Mouse (Mus musculus) spleen, adult 18-20 months (tissue): ENCODE measurements around the gene Zfp771.

Experiments
- DNase-seq, 2 experiments: peaks; one replicate each; pipeline ENCODE4 v3.0.0; 2022; ENCODE audit warnings: mixed read lengths in 2 of 2

Gene Zfp771

DNA sequence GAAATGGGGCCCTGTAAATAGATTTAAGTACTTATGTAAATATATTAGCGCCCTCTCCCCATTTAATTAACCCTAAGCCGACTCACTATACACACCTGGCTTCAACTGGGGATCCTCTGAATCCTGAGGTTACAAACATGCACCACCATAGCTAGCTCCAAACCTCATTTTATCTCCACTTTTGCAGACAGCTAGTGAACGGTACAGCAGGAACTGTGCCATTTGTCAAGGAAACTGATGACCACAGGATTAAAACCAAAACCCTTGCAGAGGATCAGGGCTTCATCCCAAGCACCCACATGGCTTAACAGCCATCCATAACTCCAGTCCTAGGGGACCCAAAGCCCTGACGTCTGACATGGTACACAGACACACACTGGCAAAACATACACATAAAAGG is 10.9 kb downstream of the Zfp771 start:
- DNase-seq = no peak

- no peak for DNase-seq
Observed at GRCm38 (mm10) chr7:127255965-127256364, 11.9 kb downstream of the Zfp771 start.

GRCm38 (mm10) chr7:127256518-127256917 is 12.4 kb downstream of the Zfp771 start:
- DNase-seq = no peak

- DNase-seq = no peak
Observed at GRCm38 (mm10) chr7:127259186-127259905, 15.3 kb downstream of the Zfp771 start.

DNA sequence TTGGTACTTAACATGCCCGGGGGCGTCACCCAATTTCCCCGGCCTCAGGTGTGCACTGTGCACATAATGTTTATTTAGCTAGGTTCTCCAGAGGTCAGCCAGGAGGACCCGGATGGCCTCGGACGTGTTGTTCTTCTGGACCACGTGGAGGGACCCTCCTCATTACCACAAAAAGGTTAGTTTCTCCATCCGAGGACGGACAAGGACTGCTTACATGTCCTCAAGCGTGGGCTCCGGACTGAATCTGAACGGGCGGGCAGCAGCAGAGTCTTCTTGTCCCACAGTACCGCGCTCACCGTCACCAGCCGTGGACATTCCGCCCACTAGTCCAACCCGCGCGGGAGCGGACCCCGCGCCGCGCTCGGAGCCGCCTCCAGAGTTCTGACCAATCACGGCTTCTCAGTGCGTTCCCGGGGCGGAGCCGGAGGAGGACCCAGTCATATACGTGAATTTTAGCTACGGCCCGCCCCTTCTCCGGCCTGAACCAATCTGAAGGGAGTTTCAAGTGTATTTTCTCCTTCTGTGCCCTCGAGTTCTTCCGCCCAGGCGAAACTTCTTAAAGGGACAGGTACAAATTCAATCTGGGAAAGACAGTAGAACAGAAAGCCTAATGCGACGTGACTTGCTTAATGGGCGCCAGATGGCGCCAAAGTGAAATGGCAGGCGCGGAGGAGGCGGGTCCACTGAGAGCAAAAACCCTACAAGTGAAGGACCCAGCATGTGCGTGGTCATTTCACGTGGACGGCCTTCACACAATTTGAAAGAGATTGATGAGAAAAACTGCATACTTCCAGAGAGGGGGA is 16.4 kb downstream of the Zfp771 start, which contains the start of gene Dctpp1:
Dctpp1 (minus strand) TSS at position 401 of the 803 bp plus-strand sequence.
- DNase-seq = peak; percentile 93 to 94

GRCm38 (mm10) chr7:127262218-127262961 is 18.3 kb downstream of the Zfp771 start:
- DNase-seq = no peak

GRCm38 (mm10) chr7:127263526-127263925 is 19.5 kb downstream of the Zfp771 start:
- DNase-seq = no peak

DNA sequence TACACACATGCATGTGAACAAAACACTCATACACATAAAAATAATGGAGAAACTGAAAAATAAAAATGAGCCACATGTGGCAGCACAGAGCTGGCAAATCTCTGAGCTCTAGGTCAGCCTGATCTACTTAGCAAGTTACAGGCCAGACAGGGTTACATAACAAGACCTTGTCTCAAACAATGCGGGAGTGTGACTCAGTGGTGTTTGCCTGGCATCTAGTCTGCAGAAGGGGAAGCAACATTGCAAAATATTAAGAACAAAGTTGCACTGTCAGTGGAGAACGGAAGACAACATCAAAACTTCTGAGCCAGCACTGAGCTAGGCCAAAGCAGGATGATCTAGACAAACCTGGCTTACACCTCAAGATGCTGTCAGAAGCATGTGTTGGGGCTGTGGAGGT is 26.2 kb downstream of the Zfp771 start:
- DNase-seq = no peak

- DNase-seq = no peak
Observed at GRCm38 (mm10) chr7:127270666-127271065, 26.6 kb downstream of the Zfp771 start.

DNA sequence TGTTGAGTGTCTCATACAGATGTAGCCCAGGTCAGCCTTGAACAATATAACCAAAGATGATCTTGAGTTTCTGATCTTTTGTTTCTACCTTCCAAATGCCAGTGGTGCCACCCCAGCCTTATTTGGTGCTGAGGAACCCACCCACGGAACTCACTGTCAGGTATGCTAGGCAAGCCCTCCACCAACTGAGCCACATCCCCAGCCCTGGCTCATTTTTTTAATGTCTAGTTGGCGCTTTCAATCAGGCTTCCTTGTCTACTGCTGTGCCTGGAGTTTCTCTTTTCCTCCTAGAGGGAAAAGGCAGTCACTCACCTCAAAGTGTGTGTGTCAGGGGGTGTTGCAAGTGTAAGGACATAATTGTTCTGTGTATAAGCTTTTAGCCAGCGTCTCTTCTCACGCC is 27.0 kb downstream of the Zfp771 start:
- DNase-seq = no peak

GRCm38 (mm10) chr7:127272566-127272965 is 28.5 kb downstream of the Zfp771 start:
- DNase-seq = no peak

- no peak for DNase-seq
Observed at GRCm38 (mm10) chr7:127273118-127273923, 29.2 kb downstream of the Zfp771 start.

DNA sequence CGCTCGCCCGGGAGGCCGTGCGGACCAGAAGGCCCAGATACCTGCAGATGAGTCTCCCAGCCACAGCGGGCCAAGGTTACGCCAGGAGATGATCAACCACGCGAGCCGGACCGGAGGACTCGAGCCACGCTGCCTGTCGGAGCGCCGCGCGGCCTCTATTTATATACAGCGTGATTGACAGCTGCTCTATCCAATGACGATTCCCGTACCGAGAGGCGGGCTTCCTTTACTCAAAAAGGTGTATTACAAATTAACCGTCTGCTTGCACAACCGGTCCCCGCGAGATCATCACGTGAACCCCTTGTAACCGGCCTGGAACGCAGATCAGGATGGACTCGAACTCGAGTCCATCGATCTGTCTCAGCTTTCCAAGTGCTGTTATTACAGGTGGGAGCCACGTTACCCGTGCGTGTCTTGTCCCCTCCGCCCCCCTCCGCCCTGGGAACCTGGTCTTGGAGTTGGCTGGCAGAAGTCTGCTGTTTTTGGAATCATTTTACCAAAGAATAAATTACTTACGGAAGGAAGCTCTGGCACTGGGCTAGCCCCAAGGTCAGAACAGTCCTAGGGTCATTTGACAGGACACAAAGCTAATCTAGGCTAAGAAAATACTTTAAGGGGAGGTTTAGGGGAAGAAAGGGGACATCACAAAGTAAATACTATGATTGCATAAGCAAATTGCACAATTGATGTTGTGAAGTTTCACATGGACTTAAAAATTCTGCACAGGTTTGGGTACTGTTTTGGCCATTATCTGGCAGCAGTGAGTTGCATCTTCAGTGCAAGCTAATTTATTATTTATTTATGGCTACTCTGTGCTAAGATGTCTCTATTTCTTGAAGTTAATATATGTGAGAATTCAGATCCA is 30.1 kb downstream of the Zfp771 start, which contains the start of gene Sephs2:
Sephs2 (minus strand) TSS at position 131 of the 865 bp plus-strand sequence.
- peak; percentile 89 to 94 for DNase-seq

DNA sequence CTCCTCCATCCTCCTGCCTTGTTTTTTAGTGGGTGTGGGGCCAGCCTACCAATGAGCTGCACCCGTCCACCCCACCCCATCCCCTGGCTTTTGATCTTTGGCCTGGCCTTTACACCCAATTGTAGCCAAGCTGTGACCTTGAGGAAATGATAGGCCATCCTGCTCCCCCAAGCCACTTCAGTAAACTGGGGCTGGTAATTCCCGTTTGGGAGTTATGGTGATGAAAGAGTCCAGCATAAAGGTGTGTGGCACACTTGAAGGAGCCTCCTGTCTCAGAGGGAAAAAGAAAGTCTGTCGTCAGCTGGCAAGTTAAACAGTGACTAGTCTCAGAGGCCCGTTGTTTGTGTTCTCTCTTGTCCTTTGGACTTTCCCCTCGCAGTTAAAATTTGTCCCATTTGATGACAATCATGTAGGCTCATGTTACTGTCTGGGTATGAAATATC is 32.5 kb downstream of the Zfp771 start:
- DNase-seq = no peak

- DNase-seq = peak; percentile 35 to 49
Observed at GRCm38 (mm10) chr7:127278311-127278710, 34.2 kb downstream of the Zfp771 start.

GRCm38 (mm10) chr7:127280092-127280491 is 36.0 kb downstream of the Zfp771 start:
- no peak for DNase-seq

GRCm38 (mm10) chr7:127281114-127281513 is 37.0 kb downstream of the Zfp771 start:
- DNase-seq = no peak

GRCm38 (mm10) chr7:127282190-127282589 is 38.1 kb downstream of the Zfp771 start:
- no peak for DNase-seq

- DNase-seq = peak in 1 of 2 experiments; percentile 11
Observed at GRCm38 (mm10) chr7:127285154-127285553, 41.1 kb downstream of the Zfp771 start.

- DNase-seq = no peak
Observed at GRCm38 (mm10) chr7:127287940-127288339, 43.9 kb downstream of the Zfp771 start.

DNA sequence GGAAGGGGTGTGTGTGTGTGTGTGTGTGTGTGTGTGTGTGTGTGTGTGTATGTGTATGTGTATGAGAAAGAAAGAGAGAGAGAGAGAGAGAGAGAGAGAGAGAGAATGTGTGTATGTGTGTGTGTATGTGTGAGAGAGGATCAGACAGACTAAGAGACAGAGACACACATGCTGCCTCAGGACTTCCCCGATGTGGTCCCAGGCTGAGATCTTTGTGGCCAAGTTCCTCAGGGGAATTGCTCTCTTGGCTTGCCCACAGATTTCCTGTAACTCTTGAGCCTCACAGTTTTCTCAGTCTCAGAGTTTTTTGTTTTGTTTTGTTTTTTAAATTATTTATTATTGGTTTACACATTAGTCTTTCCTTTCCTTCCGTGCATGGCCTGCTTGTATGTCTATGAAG is 45.2 kb downstream of the Zfp771 start:
- no peak for DNase-seq
